Mouse (Mus musculus): Measurements from ENCODE around the gene Fam173b.

GRCm38 (mm10) chr15:31567431-31567830 is 34.2 kb upstream of the Fam173b start:
- TF ChIP-seq CTCF (IDR thresholded peaks at IDR 0.05; ENCODE audit: insufficient read depth, low read depth, low read length) = no peak
- TF ChIP-seq POLR2A (IDR thresholded peaks at IDR 0.05; ENCODE audit: insufficient read depth, low read depth, low read length) = no peak
